Comparison of ENCODE assay signal across 9 mouse cellular contexts in the genomic region with DNA sequence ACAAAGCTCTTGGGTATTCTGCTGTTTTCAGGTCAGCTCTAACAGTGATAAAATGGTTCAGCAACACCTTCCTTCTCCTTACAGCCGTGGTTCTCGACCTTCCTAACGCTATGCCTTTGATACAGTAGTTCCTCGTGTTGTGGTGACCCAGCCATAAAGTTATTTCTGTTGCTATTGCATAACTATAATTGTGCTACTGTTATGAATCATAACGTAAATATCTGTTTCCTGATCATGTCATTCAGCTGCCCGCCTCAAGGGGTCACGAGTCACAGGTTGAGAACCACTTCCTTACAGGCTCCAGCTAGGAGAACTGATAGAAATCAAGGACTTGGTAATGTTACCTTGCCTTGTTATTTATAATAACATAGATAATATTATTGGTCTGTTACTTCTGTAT. TPM values are rescaled to one million over a fixed set of nuclear protein-coding genes. Genes with fewer than 3 reads are reported as not detected.
A peak's percentile ranks its signal among the peaks of the same experiment; 100 is the strongest.
DNase-seq lines count a peak whose midpoint lies in the region; TF ChIP-seq lines count a peak whose summit lies in the region.
"Had no signal": no experiment of that assay in that cellular context is flagged by ENCODE, and none has a peak within 500 bp of the region (broad histone marks: within the 10 kb centered on the region; RNA-seq: fewer than 3 reads in every experiment).

No protein-coding gene starts in this region.

- H3K27ac ChIP-seq in MEL (ENCODE audit: control insufficient read depth, low read depth, low read length): no peak overlapping the region

- H3K4me3 ChIP-seq in MEL (ENCODE audit: control insufficient read depth in 1 of 2, insufficient read depth in 1 of 2, low read depth in 2 of 2, low read length in 2 of 2): no peak overlapping the region

- peak; percentile 50 for DNase-seq in gastrocnemius, adult 18-20 months (ENCODE audit: low spot score)
- DNase-seq in gastrocnemius, postnatal 10 days: no peak
- DNase-seq in MEL (ENCODE audit: low read depth, low spot score): peak; percentile 71
- peak; percentile 62 to 64 for DNase-seq in heart, postnatal 10 days
- peak; percentile 91 for DNase-seq in lung, postnatal 36 days
- DNase-seq in cerebellum, adult 11-12 months: no peak
- no peak for DNase-seq in gastrocnemius, postnatal 36 days
- no peak for DNase-seq in c-Kit-positive CD71-positive TER-119-positive erythroid progenitor cells, embryonic 14.5 days (ENCODE audit: low spot score)

- TF ChIP-seq POLR2A in MEL (IDR thresholded peaks at IDR 0.05; ENCODE audit: control insufficient read depth in 1 of 2, insufficient read depth in 1 of 2, low read depth in 1 of 2, low read length in 2 of 2, poor library complexity in 1 of 2): no peak

- TF ChIP-seq EP300 in MEL (IDR thresholded peaks at IDR 0.05; ENCODE audit: low read depth in 1 of 2, low read length in 2 of 2): no peak

- no peaks in the 10 kb centered on the region for H3K27me3 ChIP-seq in MEL (ENCODE audit: control insufficient read depth in 1 of 2, insufficient read depth in 2 of 2, low read length in 2 of 2)

- H3K9ac ChIP-seq in MEL (ENCODE audit: control insufficient read depth, low read depth, low read length, poor library complexity, severe bottlenecking): peak overlapping the region; percentile 12; the same call in 1 of the 2 replicates

- intact Hi-C loops in heart, postnatal 10 days (cut with DNase I): no loop called here
- intact Hi-C loops in gastrocnemius, postnatal 36 days (cut with DNase I): no loop called here

- peaks cover 0 to 9% of the 10 kb centered on the region in 2 experiments; a peak in 2 of 4 replicates for H3K4me1 ChIP-seq in MEL (ENCODE audit: control insufficient read depth in 1 of 2, insufficient read depth in 2 of 2, low read length in 2 of 2)

- H3K36me3 ChIP-seq in MEL (ENCODE audit: control insufficient read depth in 1 of 2, insufficient read depth in 2 of 2, low read length in 2 of 2): peaks cover 0 to 5% of the 10 kb centered on the region in 2 experiments; a peak in 2 of 4 replicates
- H3K36me3 ChIP-seq: G1E had no signal

- TF ChIP-seq RAD21 in MEL (IDR thresholded peaks at IDR 0.05; ENCODE audit: low read depth, low read length): peak; percentile 19

- H3K79me2 ChIP-seq in MEL (ENCODE audit: control insufficient read depth, insufficient read depth, low read length, poor library complexity): no peaks in the 10 kb centered on the region

- H3K9me3 ChIP-seq in MEL (replicated peaks; ENCODE audit: insufficient read depth, low read length): no peaks in the 10 kb centered on the region
- H3K9me3 ChIP-seq: G1E had no signal

- TF ChIP-seq CTCF in MEL (IDR thresholded peaks at IDR 0.05 in 2 of 3, conservative IDR thresholded peaks at IDR 0.05 in 1 of 3; ENCODE audit: control insufficient read depth in 1 of 3, insufficient read depth in 1 of 3, low read depth in 2 of 3, low read length in 3 of 3, poor library complexity in 1 of 3, severe bottlenecking in 1 of 3): peak; percentile 31 to 53 (median 37)

TF ChIP-seq in MEL, 35 proteins besides CTCF, POLR2A, EP300 and RAD21:
- TF ChIP-seq MAX (IDR thresholded peaks at IDR 0.05; ENCODE audit: low read length): no peak
- TF ChIP-seq GABPA (IDR thresholded peaks at IDR 0.05; ENCODE audit: low read depth, low read length): no peak
- no peak for TF ChIP-seq TAL1 (IDR thresholded peaks at IDR 0.05; ENCODE audit: low read length)
- no peak for TF ChIP-seq MAZ (IDR thresholded peaks at IDR 0.05; ENCODE audit: low read depth, low read length)
- peak; percentile 50 for TF ChIP-seq SMC3 (IDR thresholded peaks at IDR 0.05; ENCODE audit: low read depth, low read length)
- peak; percentile 10; the same call in 1 of the 2 replicates for TF ChIP-seq USF1 (IDR thresholded peaks at IDR 0.05; ENCODE audit: low read depth, low read length)
- TF ChIP-seq ELF1 (IDR thresholded peaks at IDR 0.05; ENCODE audit: low read depth, low read length): no peak
- TF ChIP-seq GATA1 (IDR thresholded peaks at IDR 0.05; ENCODE audit: low read depth, low read length): 0 out of 2 replicates have a peak, but pooled peaks have one; percentile 11
- TF ChIP-seq E2F4 (IDR thresholded peaks at IDR 0.05; ENCODE audit: borderline replicate concordance, low read depth, low read length): no peak

RNA-seq across cellular contexts. Expression of a gene that starts 11.8 kb away (rescaled TPM):
- 100 to 1,000 TPM in 1 of 2 experiments, 10 to 100 TPM in 1; 36.1 to 133 TPM for total RNA-seq in gastrocnemius, adult 18-20 months (2021)
- total RNA-seq in gastrocnemius, postnatal 10 days (2021): 10 to 100 TPM; 11.6 to 11.8 TPM
- not detected in 2 replicates for total RNA-seq in MEL (2012; rRNA removed)
- not detected for polyA plus RNA-seq in MEL (2012; ENCODE audit: insufficient read depth in 1 of 2, insufficient read length in 2 of 2, low read depth in 1 of 2, low replicate concordance in 2 of 2, missing spikeins in 1 of 2)
- total RNA-seq in heart, postnatal 10 days (2021): 100 to 1,000 TPM; 136 to 146 TPM
- 10 to 100 TPM; 48.8 to 49.5 TPM for total RNA-seq in gastrocnemius, postnatal 36 days (2021)
- polyA plus RNA-seq: G1E had no signal

RNA-seq across cellular contexts. Expression of a gene that starts 29.5 kb away (rescaled TPM):
- not detected for total RNA-seq in gastrocnemius, adult 18-20 months (2021)
- total RNA-seq in gastrocnemius, postnatal 10 days (2021): not detected
- total RNA-seq in MEL (2012; rRNA removed): 1.4 and 1.7 TPM in 2 replicates
- polyA plus RNA-seq in MEL (2012; ENCODE audit: insufficient read depth in 1 of 2, insufficient read length in 2 of 2, low read depth in 1 of 2, low replicate concordance in 2 of 2, missing spikeins in 1 of 2): under 1 TPM in 1 of 2 experiments, not detected in 1; 0.24 TPM
- not detected for total RNA-seq in heart, postnatal 10 days (2021)
- not detected for total RNA-seq in gastrocnemius, postnatal 36 days (2021)
- polyA plus RNA-seq: G1E had no signal

RNA-seq across cellular contexts. Expression of a gene that starts 33.8 kb away (rescaled TPM):
- total RNA-seq in gastrocnemius, adult 18-20 months (2021): 10 to 100 TPM; 28.7 to 29.5 TPM
- 100 to 1,000 TPM; 478 to 752 TPM for total RNA-seq in gastrocnemius, postnatal 10 days (2021)
- total RNA-seq in MEL (2012; rRNA removed): 0.10 TPM in 1 of 2 replicates, not detected in the other
- under 1 TPM in 1 of 2 experiments, not detected in 1; 0.28 TPM for polyA plus RNA-seq in MEL (2012; ENCODE audit: insufficient read depth in 1 of 2, insufficient read length in 2 of 2, low read depth in 1 of 2, low replicate concordance in 2 of 2, missing spikeins in 1 of 2)
- total RNA-seq in heart, postnatal 10 days (2021): 10 to 100 TPM; 11.0 to 18.1 TPM
- total RNA-seq in gastrocnemius, postnatal 36 days (2021): 100 to 1,000 TPM in 1 of 2 experiments, 10 to 100 TPM in 1; 33.1 to 105 TPM
- total RNA-seq: G1E had no signal
- polyA plus RNA-seq: G1E had no signal

RNA-seq across cellular contexts. Expression of a gene that starts 33.9 kb away (rescaled TPM):
- 100 to 1,000 TPM; 667 to 772 TPM for total RNA-seq in gastrocnemius, adult 18-20 months (2021)
- 100 to 1,000 TPM; 568 to 707 TPM for total RNA-seq in gastrocnemius, postnatal 10 days (2021)
- total RNA-seq in MEL (2012; rRNA removed): 79.4 and 88.2 TPM in 2 replicates
- polyA plus RNA-seq in MEL (2012; ENCODE audit: insufficient read depth in 1 of 2, insufficient read length in 2 of 2, low read depth in 1 of 2, low replicate concordance in 2 of 2, missing spikeins in 1 of 2): 100 to 1,000 TPM in 1 of 2 experiments, not detected in 1; 224 TPM
- total RNA-seq in heart, postnatal 10 days (2021): 1,000 to 10,000 TPM in 1 of 2 experiments, 100 to 1,000 TPM in 1; 973 to 1,003 TPM
- total RNA-seq in gastrocnemius, postnatal 36 days (2021): 100 to 1,000 TPM; 691 to 738 TPM

RNA-seq across cellular contexts. Expression of a gene that starts 38.0 kb away (rescaled TPM):
- 10 to 100 TPM; 47.6 to 51.7 TPM for total RNA-seq in gastrocnemius, adult 18-20 months (2021)
- 10 to 100 TPM; 42.2 to 44.7 TPM for total RNA-seq in gastrocnemius, postnatal 10 days (2021)
- 38.0 and 40.7 TPM in 2 replicates for total RNA-seq in MEL (2012; rRNA removed)
- 10 to 100 TPM in 1 of 2 experiments, not detected in 1; 43.4 TPM for polyA plus RNA-seq in MEL (2012; ENCODE audit: insufficient read depth in 1 of 2, insufficient read length in 2 of 2, low read depth in 1 of 2, low replicate concordance in 2 of 2, missing spikeins in 1 of 2)
- 10 to 100 TPM; 88.9 to 95.9 TPM for total RNA-seq in heart, postnatal 10 days (2021)
- total RNA-seq in gastrocnemius, postnatal 36 days (2021): 10 to 100 TPM; 52.0 to 54.8 TPM

Comparison
In these comparisons a context has a peak if more than half of its experiments do, and no peak if none do; other contexts are left out.
1. DNase-seq: peak in gastrocnemius, adult 18-20 months (single experiment), MEL (single experiment), heart, postnatal 10 days (2 of 2) and lung, postnatal 36 days (single experiment); none in gastrocnemius, postnatal 10 days (single experiment), cerebellum, adult 11-12 months (single experiment), gastrocnemius, postnatal 36 days (0 of 2) and c-Kit-positive CD71-positive TER-119-positive erythroid progenitor cells, embryonic 14.5 days (single experiment).
2. RNA of a gene that starts 11.8 kb away (total RNA-seq): 136 to 146 TPM in heart, postnatal 10 days, 36.1 to 133 TPM in gastrocnemius, adult 18-20 months, 48.8 to 49.5 TPM in gastrocnemius, postnatal 36 days and 11.6 to 11.8 TPM in gastrocnemius, postnatal 10 days; not detected in MEL; every median in the first group is over 10 times any median in the second.
3. RNA of a gene that starts 33.8 kb away (total RNA-seq): 478 to 752 TPM in gastrocnemius, postnatal 10 days, 33.1 to 105 TPM in gastrocnemius, postnatal 36 days, 28.7 to 29.5 TPM in gastrocnemius, adult 18-20 months and 11.0 to 18.1 TPM in heart, postnatal 10 days; 0.10 TPM in MEL; every median in the first group is over 10 times any median in the second.